Mouse (Mus musculus): Measurements from ENCODE around the gene Scd1.
"Not testable (repeated sequence)": the region's sequence is repeated elsewhere in the genome, so short reads cannot be mapped to it uniquely, and the experiment has no call there.

The Scd1 gene

DNA sequence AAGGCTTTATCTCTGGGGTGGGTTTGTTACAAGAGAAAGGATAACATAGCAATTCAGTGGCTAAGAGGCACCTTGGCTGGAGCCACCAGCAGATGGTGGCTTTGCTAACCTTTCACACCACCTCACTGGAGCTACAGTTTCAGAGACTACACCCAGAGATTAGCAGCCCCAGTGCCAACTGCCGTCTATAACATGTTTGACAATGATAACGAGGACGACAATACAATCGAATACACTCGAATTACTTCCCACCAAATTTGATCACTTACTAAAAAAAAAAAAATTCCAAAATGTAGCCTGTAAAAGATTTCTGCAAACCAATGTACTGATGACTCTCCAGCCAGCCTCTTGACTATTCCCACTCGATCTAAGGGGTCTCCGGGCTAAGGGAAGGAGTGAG is 12.7 kb downstream of the Scd1 start:
- peak; percentile 64 for DNase-seq

DNA sequence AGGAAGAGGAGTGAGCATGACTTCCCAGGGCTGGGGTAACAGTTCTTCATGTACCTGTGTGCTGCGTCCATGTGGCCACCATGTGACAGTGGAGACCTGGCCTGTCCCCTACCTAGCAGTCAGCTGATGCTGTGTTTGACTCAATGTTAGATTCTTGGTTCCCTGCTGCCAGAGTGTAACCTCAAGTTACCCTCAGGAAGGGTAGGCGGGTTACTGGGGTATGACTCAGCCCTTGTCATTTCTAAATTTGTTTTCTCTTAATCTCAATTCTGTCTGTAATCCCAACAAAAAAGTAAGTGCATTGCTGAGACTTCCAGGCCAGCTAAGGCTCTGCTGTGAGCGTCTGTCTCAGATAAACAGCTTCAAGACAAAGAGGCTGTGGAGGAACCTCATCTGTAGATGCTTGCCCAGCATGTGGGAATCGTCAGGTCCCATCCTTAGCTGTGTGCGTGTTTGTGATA is 13.7 kb downstream of the Scd1 start:
- DNase-seq = peak; percentile 26

DNA sequence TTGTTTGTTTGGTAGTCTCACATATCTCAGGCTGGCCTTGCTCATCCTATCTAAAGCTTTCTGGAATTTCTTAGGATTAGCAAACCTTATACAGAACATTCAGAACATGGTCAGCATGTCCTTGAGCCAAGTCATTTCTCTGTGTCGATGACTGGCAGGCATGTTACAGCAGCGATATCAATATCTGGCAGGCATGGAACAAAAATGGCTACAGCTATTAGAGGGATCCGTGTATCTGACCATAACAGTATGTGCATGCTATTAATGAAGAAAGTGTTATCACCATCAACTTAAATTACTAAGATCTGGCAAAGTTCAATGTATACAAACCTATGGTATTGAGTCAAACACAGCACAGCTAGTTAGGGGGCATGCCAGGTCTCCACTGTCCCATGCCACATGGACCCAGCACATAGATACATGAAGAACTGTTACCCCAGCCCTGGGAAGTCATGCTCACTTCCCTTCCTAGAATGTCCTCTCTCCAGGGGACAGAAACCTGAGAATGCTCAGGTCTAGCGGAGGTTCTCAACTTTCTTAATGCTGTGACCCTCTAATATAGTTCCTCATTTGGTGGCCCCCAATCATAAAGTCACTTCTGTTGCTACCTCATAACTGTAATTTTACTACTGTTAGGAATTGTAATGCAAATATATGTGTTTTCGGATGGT is 15.2 kb downstream of the Scd1 start:
- DNase-seq = no peak

DNA sequence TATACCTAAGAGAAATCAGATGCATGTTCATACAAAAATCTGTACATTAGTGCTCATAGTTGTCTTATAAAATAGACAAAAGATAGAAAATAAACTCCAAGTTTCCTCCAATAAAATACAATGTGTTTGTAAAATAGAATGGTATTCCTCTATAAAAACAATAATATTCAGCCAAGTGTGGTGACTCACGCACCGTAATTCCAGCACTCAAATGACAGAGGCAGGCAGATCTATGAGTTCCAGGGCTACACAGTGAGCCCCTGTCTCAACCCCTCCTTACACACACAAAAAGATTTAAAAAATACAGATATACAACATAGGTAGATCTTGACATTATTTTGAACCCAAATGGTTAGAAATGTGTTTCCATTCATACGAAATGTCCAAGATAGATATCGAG is 15.8 kb downstream of the Scd1 start:
- DNase-seq = no peak

DNA sequence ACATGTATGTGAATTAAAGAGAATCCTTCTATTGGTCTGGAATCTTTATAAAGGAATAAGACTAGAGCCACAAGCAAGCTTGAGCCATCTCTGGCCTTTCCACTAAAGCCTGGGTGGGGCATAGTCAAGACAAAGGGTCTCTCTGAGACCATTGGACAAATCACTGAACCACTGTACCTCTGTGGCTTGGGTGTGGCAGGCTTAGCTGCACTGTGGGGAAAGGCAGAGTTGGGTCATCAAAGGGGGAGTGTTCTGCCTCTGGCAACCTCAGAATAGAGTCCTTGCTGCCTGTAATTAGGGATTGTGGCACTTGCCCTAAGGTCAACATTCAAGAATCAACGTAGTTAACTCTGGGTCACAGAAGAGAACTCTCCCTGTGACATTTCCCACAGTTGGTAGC is 18.2 kb downstream of the Scd1 start:
- peak; percentile 30 for DNase-seq

DNA sequence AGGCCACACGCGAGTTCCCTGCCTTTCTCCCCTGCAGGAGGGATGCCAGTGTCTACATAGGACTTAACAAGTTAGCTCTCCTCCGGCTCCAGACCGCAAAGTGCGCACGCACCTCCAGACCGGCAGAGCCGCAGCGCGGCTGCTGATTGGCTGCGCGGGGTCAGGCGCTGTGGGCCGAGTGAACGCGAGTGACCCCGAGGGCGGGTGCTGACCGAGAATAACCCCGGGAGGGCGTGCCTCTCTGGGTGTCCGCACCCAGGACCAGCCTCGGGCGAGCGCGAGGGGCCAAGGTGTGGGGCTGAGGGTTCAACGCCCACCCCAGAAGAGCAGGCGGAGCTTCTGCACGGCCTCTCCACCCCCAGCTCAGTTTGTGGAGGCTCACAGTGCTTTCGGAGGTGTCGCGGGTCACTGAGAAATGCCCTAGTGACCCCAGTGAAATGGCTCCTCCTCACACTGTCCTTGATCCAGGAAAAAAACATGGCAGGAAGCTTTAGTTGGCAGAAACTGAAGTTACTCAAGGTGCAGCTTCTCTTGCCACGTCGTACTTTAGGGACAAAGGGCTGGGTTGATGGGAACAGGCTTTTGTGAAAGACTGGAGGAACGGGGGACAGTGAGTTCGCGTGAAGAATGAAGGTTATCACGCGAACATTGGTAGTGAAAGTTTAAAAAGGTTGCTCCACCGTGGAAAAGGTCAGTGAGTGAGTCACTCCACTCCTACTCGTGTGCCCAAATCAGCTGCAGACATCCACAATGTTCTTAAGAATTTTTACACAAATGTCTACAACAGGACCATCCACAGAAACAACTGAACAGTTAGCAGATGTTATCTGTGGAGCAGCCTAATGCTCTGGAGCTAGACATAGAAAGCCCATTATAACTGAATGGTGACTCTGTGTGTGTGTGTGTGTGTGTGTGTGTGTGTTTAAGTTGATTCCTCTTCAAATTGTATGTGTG is 18.9 kb downstream of the Scd1 start:
- peak; percentile 97 for DNase-seq

DNA sequence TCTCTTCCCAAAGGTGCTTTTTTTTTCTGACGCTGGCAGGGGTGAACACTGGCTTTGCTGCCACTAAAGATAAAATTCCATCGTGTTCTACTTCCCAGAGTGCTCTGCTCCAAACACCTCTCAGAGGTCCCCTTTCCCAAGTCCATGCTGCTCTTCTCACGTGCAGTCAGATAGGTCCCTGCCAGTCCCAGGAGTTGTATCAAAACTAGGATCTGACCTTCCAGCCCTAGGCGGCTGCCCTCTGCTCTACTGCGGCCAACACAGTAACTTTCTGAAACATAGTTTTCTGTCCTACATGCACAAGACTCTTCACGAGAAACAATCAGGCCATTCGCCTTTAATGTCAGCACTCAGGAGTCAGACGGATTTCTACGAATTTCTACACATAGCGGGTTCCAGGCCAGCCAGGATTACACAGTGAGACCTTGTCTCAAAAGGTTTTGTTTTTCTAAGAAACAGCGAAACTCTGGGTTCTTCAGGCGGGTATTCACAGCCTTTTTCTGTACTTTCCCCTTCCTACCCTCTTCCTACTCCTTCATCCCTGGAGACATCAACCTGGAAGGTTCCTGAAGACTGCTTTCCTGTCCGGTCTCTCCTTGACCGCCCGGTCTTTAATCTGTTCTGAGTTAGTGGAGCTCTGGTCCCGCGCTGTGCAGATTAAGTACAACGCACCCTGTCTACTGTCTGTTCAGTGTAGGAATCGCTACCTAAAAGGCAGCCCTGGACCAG is 19.8 kb downstream of the Scd1 start:
- peak; percentile 47 for DNase-seq

DNA sequence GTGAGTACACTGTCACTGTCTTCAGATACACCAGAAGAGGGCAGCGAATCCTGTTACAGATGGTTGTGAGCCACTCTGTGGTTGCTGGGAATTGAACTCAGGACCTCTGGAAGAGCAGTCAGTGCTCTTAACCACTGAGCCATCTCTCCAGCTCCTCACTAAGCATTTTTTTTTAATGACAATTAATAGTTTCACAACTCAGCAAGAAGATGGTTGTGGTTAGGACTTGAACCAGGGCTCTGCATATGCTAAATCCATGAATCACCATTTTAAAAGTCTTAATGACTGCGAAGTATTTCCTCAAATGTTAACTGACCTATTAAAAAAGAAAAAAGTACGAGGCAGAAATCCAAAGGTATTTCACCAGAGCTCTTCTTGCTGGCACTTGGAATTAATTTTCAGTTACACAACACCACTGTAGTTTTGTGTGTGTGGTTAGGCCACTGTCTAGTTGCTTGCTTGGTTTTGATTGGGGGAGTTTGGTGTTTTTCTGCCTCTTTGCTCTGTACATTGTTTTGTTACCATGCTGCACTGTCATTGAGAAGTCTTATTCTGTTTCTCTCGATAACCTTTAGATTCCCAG is 20.5 kb downstream of the Scd1 start:
- DNase-seq = no peak

DNA sequence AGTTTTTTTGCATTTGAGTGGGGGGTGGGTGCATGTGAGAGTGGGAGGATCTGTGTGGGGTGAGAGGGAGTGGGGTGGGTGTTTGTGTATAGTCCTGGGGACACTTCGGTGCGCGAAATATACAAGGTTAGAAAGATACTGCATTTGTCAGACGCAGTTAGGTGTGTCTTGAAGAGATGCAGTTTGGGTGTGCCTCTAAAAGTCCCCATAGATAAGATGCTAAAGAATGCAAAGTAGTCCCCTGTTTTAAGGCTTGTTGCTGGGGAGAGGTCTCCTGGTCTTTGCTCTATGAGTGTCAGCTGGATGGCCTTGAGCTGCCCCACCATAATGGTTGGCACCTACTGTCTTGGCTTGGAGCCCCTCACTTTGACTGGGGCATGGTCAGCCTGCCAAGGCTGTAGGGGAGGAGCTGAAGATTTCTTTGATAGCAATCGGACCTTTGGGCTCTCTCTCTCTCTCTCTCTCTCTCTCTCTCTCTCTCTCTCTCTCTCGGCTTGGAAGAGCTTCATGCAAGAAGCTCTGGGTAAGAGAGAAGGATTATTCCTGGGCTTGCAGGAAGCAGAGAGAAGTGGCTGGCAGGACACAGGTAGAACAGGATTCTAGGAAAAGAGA is 21.7 kb downstream of the Scd1 start:
- DNase-seq = no peak

DNA sequence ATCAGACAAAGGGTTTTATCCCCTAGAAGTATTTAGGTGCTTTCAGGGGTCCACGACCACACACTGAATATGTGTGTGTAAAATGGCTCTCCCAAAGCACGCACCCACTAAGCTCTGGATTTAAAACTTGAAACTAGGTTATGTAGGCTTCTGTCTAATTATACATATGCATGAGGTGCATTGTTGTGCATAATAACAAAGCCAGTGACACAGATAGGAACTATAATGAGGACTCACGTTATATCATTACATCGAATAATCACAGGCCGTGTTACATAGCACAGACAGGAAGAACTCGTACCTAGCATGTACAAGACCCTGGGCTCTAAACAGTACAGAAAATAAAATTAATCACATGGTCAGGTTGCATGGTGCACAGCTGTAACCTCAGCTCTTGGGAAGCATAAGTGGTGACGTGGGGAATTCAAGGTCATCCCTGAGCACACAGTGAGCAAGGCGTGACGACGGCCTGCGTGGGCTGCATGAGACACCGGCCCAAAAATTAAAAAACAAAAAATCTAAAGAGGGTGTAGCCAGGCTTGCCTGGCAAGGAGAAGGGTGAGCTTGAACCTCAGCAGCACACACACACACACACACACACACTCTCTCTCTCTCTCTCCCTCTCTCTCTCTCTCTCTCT is 24.9 kb downstream of the Scd1 start:
- DNase-seq = no peak

DNA sequence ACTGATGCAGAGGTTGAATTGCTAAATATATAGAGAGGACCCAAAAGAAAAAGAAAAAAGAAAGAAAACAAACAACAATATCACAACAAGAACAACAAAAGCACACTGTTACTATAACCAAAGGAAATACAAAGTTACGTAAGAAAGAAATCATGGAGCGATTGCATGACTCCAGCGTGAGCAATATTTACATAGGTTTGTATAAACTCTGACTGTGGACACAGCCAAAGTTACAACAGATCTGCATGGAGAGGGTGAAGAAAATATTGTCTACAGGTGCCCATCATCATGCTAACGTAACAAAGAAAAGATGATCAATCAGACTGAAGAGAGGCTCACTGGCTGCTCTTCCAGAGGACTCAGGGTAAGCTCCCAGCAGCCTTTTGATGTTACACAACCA is 27.6 kb downstream of the Scd1 start:
- no peak for DNase-seq

DNA sequence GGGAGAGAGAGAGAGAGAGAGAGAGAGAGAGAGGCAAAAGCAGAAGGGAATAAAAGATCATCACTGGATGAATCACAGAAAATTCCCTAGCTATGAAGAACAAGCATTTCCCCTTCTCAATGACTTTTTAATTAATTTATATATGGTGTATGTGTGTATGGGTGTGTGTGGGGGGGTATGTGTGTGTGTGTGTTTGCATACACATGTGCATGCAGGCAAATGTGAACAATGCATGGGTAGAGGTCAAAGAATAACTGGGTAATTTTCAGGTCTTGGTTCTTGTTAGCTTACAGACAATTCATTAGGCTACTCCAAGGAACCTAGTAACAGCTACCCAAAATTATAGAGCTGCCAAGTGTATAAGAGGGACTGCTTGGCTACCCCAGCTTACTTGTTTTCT is 28.6 kb downstream of the Scd1 start:
- DNase-seq = no peak

DNA sequence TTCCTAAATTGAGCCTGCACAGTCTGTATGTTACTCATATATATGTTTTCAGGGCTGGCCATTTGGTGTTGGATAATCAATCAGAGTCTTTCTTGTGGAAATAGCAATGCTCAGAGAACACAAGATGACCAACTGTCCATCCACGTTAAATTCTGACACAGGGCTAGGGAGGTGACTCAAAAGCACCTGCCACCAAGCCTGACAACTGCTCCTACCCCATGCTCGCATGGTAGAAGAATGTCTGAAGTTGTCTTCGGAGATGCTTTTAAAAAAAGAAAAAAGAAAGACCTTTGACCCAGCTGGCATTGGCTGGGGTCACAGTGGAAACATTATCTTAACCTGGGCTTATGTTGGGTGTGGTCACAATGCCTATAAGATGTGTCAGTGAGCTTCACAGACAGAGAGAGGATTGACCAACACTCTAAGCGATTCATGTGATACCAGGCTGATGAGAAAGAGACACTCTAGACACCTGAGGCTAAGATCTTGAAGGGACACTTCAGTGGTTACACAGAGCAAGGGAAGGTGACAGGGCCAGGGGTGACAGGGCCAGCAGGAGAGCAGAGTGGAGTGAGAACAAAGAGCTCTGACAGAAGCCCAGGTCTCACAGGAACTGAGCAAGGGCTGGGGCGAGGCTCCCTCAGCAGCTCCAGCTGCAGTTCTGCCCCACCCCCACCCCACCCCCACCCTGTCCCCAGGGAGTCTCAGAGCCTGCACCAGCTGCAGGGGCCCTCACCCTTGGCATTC is 29.9 kb downstream of the Scd1 start:
- no peak for DNase-seq

DNA sequence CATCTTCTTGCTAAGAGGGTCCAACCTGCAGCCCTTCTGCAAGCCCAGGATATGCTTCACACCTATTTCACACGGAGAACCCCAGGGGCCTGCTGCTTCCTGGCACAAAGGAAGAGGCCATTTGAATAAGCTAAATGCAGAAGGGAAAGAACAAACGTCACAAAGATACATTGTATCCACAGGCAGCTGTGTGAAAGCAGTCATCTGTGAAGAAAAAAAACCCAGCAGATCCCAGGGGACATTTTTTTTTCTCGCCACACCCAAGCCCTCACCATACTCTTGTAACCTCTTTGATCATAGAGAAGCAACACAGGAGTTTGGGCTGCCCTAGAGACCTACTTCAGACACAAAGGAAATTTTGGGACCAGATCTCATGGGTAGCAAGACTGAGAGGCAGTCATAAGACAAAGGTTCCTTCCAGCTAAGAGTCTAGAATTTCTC is 31.1 kb downstream of the Scd1 start:
- DNase-seq = no peak

DNA sequence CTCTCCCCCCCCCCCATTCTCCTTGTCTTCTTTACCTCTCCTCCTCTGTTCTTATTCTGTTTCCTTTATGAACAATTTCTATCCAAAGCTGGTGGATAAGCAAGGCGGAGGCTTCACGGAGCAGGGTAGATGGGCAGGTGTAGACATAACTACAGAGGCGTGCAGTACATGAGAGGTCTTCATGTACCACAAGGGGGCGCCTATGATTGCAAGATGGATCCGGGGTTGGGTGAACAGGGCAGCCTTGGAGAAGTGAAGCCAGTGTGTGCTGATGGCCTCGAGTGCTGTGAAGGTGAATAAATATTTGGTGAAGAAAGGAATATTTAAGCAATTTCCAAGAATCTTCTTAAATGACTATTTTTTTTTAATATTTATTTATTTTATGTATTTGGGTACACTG is 34.7 kb downstream of the Scd1 start:
- DNase-seq = peak; percentile 82

DNA sequence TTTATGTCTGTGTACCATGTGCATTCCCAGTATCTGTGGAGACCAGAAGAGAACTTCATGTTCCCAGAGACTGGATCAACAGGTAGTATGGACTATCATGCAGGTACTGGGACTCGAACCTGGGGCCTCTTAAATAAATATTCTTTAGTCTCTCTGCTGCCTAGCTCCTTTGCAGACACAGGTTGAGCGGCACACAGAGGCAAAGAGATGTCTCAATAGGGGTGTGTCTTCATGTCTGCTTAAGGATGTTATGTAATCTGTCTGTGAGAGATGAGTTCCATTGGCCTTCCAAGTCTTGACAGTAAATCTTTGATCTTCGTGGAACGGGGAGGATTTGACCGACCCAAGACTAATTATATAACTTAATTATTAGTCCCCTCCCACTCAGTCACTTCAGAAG is 37.4 kb downstream of the Scd1 start:
- no peak for DNase-seq

DNA sequence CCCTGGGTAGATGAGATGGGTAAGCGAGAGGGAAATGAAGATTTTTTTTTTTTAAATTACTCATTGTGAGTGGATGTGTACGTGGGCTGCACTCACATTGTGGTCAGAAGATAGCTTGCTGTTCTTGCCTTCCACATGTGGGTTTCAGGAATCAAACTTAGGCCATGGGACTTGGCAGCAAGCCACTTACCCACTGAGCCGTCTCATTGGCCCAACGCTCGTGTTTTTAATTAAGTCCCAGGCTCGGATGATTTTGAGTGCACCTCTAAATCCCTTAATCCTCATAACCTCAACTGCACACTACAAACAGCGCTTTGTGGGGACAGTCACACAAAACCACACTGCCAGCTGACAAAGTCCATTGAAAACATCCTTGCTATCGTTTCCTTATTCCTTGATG is 38.3 kb downstream of the Scd1 start:
- DNase-seq = no peak

DNA sequence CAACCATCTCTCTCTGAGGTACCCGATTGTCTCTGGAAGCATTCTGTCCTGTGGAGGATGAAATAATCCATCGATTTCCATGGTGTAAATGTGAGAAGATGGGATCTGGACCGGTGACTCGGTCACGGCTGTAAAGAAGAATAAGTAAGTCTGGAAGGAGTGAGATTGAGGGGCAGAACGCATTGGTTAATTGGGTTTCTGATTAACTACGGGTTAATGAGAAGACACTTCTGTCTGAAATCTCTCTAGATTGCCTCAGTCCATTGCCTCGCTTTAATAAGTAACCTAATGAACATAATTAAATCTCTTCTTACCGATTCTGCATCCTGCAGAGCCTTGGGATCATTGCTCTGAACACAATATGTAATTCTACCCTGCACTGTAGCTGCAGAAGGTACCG is 40.6 kb downstream of the Scd1 start:
- DNase-seq = not testable (repeated sequence)

DNA sequence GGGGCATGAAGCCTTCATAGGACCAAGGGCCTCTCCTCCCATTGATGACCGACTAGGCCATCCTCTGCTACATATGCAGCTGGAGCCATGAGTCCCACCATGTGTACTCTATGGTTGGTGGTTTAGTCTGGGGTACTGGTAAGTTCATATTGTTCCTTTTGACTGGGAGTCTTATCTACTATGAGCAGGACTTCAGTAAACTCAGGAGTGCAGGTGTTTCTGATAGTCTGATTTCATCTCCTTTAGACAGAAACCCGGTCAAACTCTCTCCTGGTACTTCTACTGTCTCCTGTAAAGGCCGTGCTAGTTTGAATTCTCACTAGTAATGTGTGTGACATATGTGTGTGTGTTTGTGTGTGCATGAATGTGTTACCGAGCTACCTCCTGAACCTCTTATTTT is 41.9 kb downstream of the Scd1 start:
- no peak for DNase-seq

DNA sequence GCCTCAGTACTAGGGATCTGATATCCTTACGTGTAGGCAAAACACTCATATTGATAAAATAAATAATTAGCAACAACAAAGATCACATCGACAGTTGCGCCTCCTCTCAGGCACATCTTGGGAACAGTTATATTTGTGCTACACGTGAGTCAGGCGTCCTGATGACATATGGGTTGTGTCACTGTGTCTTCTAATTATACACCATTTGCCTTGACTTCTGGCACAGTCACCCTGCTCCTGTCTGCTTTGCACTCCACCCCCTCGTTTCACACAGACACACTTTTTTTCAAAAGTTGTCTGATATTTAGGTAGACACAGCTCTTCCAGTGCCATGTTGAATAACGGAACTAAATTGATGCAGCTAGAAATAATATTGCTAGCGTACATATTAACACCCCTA is 43.6 kb downstream of the Scd1 start:
- DNase-seq = no peak

DNA sequence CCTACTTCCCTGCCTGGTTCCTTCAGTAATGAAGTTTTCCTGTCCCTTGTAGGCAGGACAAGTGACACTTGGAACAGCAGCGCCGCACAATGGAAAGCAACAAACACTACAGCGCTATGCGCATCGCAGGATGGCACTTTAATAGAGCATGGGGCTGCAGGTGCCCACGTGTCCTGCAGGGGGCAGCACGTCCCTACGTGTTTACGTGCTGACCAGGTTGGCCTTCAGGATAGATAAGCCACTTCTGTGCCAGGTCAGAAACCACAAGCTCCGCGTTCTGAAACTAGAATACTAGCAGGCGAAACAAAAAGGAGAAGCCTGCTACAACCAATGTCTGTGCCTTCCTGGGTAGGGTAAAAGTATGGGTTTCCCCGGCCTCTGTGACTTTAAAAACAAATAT is 44.1 kb downstream of the Scd1 start:
- peak; percentile 83 for DNase-seq
